Mouse (Mus musculus): ENCODE measurements around the gene 9530002B09Rik.

- TF ChIP-seq POLR2A (IDR thresholded peaks at IDR 0.05; ENCODE audit: control insufficient read depth in 1 of 2, insufficient read depth in 1 of 2, low read depth in 1 of 2, low read length in 2 of 2, poor library complexity in 1 of 2) (no peak), CTCF (IDR thresholded peaks at IDR 0.05 in 2 of 3, conservative IDR thresholded peaks at IDR 0.05 in 1 of 3; ENCODE audit: control insufficient read depth in 1 of 3, insufficient read depth in 1 of 3, low read depth in 2 of 3, low read length in 3 of 3, poor library complexity in 1 of 3, severe bottlenecking in 1 of 3) (no peak), RAD21 (IDR thresholded peaks at IDR 0.05; ENCODE audit: low read depth, low read length) (no peak), POLR2AphosphoS2 (IDR thresholded peaks at IDR 0.05; ENCODE audit: low read length) (no peak), ZMIZ1 (IDR thresholded peaks at IDR 0.05; ENCODE audit: low read depth, low read length) (no peak), MEF2A (IDR thresholded peaks at IDR 0.05; ENCODE audit: extremely low read depth, insufficient replicate concordance, low read depth, low read length, poor library complexity, severe bottlenecking) (no peak), ZNF384 (IDR thresholded peaks at IDR 0.05; ENCODE audit: low read depth, low read length) (no peak), POLR2AphosphoS5 (IDR thresholded peaks at IDR 0.05; ENCODE audit: borderline replicate concordance, low read depth, low read length) (no peak), USF2 (IDR thresholded peaks at IDR 0.05; ENCODE audit: borderline replicate concordance in 1 of 2, insufficient read depth in 1 of 2, low read depth in 1 of 2, low read length in 2 of 2) (no peak), MYB (IDR thresholded peaks at IDR 0.05; ENCODE audit: low read depth, low read length) (no peak), TAL1 (IDR thresholded peaks at IDR 0.05; ENCODE audit: low read length) (no peak), NRF1 (IDR thresholded peaks at IDR 0.05; ENCODE audit: insufficient read depth, low read depth, low read length, poor library complexity, severe bottlenecking) (no peak)
Observed at GRCm38 (mm10) chr4:122688975-122689374, at the start of gene 9530002B09Rik.
